Mouse (Mus musculus) right cerebral cortex, postnatal 10 days (tissue): ENCODE measurements around the gene Kcnc3.

ENCODE experiments used
- DNase-seq, 2 experiments: peaks; one replicate each; pipeline ENCODE4 v3.0.0; 2021; ENCODE audit warnings: low spot score in 2 of 2

Kcnc3 gene

DNA sequence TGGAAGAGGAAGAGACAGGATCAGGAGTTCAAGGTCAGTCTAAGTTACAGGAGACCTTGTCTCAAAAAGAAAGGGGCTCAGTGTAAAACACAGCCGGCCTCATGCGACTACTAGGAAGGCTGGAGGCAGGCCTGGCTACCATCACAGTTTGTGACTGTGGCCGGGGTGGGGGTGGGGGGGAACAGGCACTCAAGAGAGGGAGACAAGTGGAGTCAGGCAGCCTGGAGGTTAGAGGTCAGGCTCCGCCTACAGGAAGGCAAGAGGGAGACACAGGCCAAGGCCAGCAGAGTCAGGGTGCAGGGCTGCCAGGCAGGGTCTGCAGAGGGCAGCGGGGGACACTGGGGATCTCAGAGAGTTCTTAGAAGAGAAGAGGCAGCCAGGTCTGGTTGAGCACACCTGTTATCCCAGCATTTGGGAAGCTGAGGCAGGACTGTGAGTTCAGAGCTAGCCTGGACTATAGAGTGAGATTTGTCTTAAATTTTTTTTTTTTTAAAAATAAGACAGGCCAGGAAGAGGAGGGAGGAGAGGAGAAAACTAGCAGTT lies 6.6 kb downstream of the Kcnc3 start:
- DNase-seq, result peak in 1 of 2 experiments; percentile 29

DNA sequence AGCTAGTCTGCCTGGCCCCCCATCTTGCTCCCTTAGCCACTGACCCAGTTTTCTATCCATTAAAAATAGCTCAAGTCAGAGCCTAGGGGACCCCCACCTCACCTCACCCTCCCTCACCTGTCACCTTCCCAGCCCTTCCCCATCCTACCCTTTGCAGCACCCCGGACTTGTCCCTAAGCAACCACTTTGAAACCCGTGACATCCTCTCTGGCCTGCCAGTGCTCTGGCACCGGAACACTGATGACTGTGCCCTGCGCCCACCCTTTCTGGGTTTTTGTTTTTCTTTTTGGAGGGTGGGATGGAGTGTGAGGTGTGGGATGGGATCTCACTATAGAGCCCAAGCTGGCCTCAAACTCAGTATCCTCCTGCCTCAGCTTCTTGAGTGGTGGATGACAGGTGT lies 7.2 kb downstream of the Kcnc3 start:
- DNase-seq, result no peak

DNA sequence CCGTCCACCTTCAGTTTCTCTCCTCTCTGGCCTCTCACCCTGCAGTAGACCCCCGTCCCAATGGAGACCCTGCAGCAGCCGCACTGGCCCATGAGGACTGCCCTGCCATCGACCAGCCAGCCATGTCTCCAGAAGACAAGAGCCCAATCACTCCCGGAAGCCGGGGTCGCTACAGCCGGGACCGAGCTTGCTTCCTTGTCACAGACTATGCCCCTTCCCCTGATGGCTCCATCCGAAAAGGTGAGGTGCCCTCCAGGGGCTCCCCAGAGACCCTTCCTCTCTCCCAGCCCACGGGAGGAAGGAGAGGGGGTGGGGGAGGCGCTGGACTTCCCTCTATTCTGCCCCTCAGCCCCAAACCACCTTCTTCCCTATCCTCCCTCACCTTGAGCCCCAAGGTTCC lies 7.9 kb downstream of the Kcnc3 start:
- peak in 1 of 2 experiments; percentile 38 for DNase-seq

DNA sequence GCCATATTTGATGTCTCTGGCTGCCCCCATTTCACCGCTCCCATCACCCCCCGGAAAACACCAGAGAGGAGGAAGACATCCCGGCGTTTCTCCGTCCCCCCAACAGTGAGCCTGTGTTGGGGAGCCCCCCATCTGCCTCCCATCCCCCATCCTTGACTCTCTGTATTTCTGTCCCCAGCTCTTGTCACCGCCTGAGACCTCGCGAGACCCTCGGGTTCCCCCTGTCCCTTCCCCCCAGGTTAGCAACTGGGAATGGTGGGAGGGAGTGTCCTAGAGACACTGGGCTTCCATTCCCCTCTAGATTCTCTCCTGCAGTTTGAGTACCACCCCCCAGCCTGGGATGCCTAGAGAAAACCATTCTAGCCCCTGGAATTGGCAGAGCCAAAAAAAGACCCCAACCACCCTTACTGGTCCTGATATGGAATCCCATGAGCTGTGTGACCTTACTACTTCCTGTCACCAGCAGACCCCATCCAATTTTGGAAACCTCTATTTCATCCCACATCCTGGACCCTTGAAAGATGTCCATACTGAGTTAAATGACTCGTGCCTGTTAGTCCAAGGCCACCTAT lies 10.3 kb downstream of the Kcnc3 start:
- peak in 1 of 2 experiments; percentile 26 for DNase-seq

DNA sequence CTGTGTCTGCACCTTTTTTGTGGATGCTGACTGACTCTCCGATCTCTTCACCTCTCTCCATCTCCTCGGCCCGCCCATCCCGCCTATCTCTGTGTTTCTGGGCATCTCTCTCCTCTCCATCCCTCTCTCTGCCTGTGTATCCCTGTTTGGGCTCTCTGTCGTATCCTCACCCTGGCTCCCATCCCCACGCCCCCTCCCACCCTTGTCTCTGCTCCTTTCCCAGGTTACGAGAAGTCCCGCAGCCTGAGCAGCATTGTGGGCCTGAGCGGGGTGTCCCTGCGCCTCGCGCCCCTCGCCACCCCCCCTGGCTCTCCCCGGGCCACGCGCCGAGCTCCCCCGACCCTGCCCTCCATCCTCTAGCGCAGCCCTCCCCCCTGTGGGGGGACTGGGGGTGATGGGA lies 11.2 kb downstream of the Kcnc3 start:
- DNase-seq, result peak in 1 of 2 experiments; percentile 27

DNA sequence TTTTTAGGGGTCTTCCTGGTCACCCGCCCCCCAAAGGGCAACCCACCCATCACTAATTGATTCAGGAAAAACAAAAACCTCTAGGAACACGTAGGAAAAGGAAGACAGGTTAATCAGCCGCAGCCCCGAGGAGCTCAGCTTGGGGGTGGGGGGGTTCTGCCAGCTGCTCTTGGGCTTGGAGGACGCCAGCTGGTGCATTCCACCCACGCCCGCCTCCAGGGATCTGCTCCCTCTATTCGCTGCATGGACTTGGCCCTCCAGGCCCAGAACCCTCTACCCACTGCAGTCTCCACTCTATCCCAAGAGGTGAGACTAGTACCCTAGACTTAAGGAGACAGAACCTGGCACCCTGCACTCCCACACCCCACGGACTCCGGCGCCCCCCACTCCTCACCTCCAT lies 12.0 kb downstream of the Kcnc3 start:
- peak; percentile 82 to 88 for DNase-seq

DNA sequence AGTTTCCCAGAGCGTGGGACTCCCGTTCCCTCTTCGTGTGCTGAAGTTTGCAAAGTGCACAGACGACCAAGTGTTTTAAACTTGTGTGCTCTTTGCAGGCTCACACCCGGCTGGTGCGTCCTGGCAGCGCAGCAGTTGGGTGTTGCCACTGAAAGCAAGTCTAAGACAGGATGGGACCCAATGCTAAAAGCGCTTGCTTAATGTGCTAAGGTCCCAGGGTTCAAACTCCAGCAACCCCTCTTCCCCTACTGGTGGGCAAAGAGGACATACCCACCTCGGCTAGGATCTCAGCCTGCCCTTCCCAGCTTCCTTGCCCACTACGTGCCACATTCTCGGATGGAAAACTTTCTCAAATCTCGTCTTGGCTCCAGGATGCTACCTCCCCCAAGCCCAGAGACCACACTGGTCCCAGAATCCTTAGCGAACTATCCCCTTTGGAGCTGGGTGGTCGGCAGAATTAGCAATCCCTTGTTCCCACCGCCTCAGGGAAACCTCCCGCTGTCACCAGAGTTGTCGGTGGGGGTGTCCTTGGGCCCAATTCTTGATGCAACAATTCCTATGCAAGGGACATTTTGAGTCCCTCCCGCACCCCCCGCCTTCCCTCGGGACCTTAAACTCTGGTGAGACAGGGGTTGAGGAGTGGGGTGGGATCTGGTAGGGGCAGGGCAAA lies 12.9 kb downstream of the Kcnc3 start:
- peak in 1 of 2 experiments; percentile 34 for DNase-seq

DNA sequence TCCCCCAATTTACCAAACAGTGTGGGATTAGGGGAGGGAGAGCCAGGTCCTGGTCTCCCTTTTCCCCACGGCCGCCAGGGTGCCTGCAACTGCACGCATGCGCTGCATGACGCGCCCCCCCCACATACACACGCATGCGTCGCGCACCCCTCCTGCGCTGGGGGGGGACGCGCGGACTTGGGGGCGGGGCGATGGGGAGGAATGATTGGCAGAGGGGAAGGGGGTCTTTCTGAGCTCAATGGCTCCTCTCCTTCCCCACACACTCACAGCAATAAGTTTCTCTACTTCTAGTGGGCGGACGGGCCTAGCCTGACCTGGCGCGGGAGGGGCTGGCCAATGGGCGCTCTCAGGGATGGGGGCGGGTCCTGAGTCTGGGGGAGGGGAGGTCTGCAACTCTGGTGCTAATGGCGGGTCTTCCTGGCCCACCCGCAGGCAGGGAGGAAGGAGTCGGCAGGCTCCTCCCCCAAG lies 13.7 kb downstream of the Kcnc3 start:
- peak; percentile 50 to 66 for DNase-seq

DNA sequence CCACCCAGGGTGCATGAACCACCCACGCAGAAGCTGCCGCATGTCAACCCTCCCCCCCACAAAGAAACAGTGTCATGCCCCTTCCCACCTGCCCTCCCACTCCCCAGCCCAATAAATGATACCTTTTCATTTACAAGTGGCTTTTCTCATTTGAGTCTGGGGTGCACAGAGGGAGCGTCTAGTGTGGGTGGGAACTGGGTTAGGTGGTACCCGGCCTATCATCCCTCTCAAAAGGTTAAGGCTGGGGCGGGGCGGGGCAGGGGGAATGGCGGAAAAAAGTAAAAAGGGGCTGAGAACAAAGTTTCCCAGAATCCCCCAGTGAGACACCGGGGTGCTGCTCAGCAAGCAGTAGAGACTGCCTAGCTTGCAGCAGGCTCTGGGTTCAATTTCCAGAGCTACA lies 14.2 kb downstream of the Kcnc3 start:
- no peak for DNase-seq

DNA sequence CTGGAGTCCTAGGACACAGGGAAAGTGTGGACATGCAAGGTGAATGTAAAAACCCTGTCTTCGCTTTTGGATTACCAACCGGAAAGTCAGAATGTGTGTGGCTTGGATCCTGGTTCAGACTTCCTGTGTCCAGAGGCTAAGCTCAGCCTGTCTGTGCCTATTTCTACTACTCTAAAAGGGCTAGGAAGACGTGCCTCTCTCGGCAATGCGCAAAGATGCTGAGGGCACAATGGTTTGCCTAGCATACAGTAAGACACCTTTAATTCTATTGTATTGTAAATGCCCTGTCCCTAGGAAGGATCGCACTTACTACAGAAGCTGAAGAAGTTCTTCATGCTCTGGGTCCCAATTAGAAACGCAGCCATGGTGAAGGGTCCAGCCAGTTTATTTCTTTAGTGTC lies 15.0 kb downstream of the Kcnc3 start:
- DNase-seq, result no peak

DNA sequence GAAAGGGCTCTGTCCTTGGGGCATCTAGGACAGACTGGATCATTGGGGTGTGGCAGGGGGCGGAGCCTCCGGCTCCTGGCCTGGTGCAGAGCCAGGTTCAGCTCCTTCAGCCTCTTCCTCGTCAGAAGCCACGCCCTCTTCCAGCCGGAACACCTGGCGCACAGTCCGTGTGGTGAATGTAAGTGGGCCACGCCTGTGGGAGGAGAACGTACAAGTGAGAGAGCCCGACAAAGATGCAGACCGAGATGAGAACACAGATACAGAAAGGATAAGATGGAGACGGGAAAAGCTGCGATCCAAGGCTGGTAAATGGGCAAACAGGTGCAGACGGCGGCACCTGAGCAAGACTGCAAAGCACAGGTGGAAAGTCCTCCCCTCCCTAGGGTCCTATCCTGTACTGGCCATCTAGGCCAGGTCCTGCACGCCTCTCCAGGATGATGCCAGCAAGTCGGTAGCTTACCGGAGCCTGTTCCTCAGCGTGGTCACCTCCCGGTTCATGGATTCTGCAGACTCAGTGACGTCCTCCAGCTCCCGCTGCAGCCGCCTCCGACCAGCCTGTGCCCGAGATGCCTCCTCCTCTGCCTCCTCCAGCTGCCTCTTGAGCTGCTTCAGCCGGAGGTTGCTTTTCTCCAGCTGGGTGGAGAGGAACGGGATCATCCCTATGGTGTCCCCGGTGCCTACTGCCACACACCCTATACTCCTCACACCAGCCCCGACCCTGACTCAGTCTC lies 15.9 kb downstream of the Kcnc3 start:
- DNase-seq, result peak; percentile 46 to 51

DNA sequence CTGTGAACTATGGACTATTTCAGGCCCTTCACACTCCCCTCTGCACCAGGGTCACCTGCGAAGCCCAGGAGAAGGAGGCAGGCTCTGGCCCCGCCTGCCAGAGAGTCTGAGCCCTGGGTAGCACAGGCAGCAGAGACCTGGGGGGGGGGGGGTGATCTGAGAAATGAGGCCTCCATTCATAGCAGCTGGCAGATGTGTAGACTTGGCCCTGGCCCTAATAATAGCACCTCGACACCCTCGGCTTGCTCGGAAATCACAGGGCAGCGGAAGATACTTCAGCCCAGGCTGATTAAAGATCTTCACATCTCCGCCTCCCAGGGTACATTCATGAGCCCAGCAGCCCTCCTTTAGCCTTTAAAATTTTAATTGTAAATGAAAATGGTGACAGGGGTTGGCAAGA lies 21.7 kb downstream of the Kcnc3 start:
- no peak for DNase-seq

DNA sequence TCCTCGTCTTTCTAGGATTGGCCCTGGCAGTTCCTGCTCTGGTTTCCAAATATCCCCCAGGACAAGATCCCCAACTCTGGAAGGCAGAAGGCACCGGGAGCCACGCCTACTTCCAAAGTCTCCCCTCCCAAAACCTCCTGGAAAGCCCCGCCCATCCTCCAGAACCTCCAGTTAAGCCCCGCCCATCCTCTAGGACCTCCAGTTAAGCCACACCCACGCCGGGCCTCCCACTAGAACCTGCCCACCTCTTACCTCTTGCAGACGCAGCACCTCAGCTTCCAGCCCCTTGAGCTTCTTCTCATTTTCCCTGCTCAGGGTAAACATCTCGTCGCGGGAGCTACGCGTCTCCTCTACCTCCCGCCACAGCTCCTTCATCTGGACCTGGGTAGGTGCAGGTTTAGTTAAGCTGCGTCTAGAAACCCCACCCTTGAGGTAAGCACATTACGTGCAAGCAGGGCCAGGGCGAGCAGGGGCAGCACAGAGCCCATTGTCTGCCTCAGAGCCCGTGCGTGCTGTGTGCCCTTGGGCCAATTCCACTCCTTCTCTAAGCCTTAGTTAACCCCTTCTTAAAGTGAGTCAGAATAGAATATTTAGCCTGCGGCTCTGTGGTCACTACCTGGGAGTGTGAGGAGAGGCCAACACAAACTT lies 23.7 kb downstream of the Kcnc3 start:
- DNase-seq, result no peak

DNA sequence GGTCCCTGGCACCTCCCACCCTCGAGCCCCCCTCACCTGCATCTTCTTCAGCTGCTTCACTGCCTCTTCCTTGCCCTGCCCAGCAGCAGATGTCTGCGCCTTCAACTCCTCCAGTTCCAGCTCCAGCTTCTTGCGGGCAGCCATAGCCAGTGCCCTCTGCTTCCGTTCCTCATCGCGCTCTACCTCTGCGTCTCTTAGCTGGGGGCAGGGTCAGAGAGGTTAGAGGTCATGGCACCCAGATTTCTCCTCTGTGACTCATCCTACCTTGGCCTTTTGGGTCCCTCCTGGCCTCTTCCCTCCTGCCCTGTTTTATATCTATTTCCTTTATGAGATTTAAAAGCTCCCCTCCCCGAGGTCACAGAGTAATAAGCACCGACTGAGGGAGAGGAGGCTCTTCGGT lies 24.8 kb downstream of the Kcnc3 start:
- DNase-seq, result no peak

DNA sequence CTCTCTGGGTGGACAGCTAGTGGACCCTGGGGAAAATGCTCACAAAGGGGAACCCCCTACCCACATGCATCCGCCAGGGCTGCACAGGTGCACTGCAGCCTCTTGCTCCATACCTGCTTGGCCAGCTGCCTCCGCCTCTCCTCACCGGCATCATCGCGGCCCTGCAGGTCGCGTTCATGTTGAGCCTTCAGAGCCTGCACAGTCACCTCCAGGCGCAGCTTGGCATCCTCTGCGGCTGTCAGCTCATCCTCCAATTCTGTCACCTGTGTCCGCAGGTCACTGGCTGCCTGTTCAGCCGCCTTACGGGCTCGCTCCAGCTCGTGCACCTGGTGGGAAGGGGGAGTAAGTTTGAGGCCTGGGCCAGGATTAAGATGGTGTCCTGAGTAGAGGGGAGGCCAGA lies 25.5 kb downstream of the Kcnc3 start:
- no peak for DNase-seq

DNA sequence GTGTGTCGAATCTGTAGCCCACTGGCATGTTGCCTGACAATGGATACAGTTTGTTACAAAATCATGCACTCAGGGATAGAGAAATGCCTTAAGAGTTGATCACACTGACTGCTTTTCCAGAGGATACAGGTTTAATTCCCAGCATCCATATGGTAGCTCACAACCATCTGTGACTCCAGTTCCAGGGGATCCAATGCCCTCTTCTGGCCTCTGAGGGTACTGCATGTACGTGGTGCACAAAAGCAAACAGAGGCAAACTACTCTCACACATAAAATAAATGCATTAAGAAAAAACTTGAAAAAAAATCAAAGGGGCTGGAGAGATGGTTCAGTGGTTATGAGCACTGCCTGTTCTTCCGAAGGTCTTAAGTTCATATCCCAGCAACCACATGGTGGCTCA lies 26.6 kb downstream of the Kcnc3 start:
- no peak for DNase-seq

DNA sequence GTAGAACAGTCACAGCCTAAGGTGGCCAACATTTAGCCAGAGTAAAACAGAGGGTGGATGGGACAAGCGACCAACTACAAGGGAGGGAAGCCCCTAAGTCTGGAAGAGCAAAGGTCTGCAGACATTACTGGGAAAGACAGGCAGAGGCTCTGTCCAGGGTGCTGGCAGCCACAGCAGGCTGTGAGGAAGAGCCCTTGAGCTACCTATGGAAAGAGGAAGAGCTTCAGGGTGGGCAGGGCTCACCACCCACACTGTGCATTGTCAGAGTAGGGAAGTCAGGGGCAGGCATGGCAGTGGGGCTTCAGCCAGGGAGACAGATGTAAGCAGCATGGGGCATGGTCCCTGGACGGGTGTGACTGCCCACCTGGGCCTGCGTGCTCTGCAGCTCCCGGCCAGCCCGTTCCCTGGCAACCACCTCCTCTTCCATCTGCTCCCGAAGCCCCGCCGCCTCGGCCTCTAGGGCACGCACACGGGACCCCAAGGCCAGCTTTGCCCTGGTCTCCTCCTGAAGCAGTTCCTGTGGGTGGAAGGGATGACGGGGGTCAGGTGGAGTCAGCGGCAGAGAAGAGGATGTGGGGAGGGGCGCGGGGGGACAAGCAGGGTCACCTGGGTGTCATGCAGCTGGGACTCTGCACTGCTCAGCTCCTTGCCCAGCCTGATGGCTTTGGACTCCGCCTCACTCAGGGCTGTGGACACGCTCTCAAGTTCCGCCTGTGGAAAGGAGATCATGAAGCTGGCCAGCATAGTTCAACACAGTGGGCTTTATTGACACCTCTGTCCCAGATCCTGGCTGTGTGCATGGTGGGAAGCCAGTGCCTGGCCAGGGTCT lies 33.5 kb downstream of the Kcnc3 start:
- DNase-seq, result no peak

DNA sequence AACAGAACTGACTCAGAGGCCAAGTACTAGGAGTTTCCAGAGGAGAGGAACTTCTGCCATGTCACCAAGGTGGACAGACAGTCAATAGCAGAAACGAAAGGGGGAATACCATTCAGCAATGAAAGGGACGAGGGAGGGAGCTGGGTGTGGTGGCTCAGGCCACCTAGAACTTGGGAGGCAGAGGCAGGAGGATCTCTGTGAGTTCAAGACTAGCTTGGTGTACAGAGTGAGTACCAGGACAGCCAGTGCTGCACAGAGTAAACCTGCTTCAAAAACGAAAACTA lies 34.0 kb downstream of the Kcnc3 start:
- no peak for DNase-seq

DNA sequence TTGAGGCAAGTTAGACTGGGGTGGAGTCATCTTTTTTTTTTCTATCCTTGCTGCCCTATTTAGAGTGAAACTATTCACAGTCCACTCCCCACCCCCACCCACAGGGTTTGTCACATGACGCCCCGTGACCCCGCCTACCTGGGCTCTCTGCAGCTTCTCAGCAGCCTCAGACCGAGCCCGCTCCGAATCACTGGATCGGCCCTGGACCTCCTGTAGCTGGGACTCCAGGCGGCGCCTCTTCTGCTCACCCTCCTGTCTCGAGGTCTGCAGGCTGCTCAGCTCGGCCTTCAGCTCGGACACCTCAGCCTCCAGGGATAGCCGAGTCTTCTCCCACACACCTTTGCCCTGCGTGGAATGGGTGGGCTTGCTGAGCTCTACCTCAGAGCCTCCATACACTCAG lies 34.4 kb downstream of the Kcnc3 start:
- no peak for DNase-seq

DNA sequence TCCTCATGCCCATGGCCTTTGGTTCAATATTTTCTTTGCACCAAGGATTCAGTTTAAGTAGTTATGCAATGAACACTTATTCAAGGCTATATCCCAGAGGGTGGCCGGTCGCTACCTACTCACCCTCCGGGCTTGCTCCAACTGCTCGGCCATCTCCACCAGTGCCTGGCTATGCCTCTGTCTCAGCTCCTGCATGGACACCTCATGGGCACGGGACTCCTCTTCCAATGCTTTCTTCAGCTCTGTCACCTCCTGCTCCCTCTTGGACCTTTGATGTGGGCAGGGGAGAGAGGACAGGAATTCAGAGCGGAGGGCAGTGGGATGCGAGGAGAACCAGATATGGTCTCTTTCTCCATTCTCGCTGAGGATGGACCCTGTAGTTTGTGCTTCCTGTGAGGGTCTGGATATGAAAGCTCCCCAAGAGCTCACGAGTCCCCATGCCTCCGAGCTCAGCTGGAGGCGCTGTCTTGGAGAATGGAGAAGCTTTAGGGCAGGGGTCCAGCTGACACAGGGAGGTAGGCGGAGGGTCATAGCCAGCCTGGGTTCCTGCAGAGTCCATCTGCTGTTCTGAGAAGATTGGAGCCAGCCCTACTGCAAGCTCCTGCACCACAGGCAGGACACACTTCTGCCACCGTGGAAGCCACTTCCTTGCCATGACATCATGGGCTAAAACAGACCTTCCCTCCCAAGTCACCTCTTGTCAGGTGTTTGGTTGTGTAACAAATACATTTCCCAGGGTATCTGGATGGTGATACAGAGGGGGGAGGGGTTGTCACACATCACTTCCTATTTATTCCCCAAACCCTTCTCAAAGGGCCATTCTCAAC lies 35.0 kb downstream of the Kcnc3 start:
- no peak for DNase-seq

DNA sequence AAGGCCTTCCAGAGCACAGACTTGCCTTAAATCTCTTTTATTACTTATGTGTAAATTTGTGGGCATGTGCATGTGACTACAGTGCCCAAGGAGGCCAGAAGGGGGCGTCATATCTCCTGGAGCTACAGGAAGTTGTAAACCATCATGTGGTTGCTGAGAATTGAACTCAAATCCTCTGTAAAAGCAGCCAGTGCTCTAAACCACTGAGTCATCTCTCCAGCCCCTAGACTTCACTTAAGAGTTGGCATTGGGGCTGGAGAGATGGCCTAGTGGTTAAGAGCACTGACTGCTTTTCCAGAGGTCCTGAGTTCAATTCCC lies 35.6 kb downstream of the Kcnc3 start:
- DNase-seq, result no peak
